In genomic region chr17:68069484-68069883, GRCm38 (mm10) we compare ENCODE assay signal across 22 mouse cellular contexts.
A peak's percentile ranks its signal among the peaks of the same experiment; 100 is the strongest.
DNase-seq lines count a peak whose midpoint lies in the region; ATAC-seq and TF ChIP-seq lines count a peak whose summit lies in the region.
"Had no signal": no experiment of that assay in that cellular context is flagged by ENCODE, and none has a peak within 500 bp of the region (broad histone marks: within the 10 kb centered on the region; RNA-seq: fewer than 3 reads in every experiment).

No protein-coding gene starts in this region.

- H3K27me3 ChIP-seq in lung, embryonic 14.5 days (ENCODE audit: insufficient read depth, low read length), result no peaks in the 10 kb centered on the region
- no peaks in the 10 kb centered on the region for H3K27me3 ChIP-seq in stomach, embryonic 14.5 days (ENCODE audit: control insufficient read depth, insufficient read depth, low read length)
- no peaks in the 10 kb centered on the region for H3K27me3 ChIP-seq in stomach, postnatal 0 days (ENCODE audit: control insufficient read depth, insufficient read depth, low read length)
- no peaks in the 10 kb centered on the region for H3K27me3 ChIP-seq in stomach, embryonic 16.5 days (ENCODE audit: control insufficient read depth, insufficient read depth, low read length)
- H3K27me3 ChIP-seq: CH12.LX; heart, embryonic 15.5 days; hindbrain, embryonic 13.5 days; Patski had no signal

- no peaks in the 10 kb centered on the region for H3K9me3 ChIP-seq in lung, embryonic 14.5 days (ENCODE audit: low read depth, low read length)
- no peaks in the 10 kb centered on the region for H3K9me3 ChIP-seq in stomach, embryonic 14.5 days (ENCODE audit: control insufficient read depth, low read depth, low read length)
- no peaks in the 10 kb centered on the region for H3K9me3 ChIP-seq in stomach, postnatal 0 days (ENCODE audit: control insufficient read depth, low read length)
- H3K9me3 ChIP-seq in stomach, embryonic 16.5 days (replicated peaks; ENCODE audit: control insufficient read depth, low read length), result no peaks in the 10 kb centered on the region
- H3K9me3 ChIP-seq: forebrain, embryonic 10.5 days; heart, embryonic 10.5 days; heart, embryonic 15.5 days; hindbrain, embryonic 13.5 days had no signal

- H3K36me3 ChIP-seq in lung, embryonic 14.5 days (ENCODE audit: insufficient read depth), result no peaks in the 10 kb centered on the region
- H3K36me3 ChIP-seq in stomach, embryonic 14.5 days (ENCODE audit: control insufficient read depth, insufficient read depth, low read length), result no peaks in the 10 kb centered on the region
- no peaks in the 10 kb centered on the region for H3K36me3 ChIP-seq in stomach, postnatal 0 days (ENCODE audit: control insufficient read depth, insufficient read depth, low read length)
- H3K36me3 ChIP-seq in stomach, embryonic 16.5 days (ENCODE audit: control insufficient read depth, insufficient read depth, low read length), result no peaks in the 10 kb centered on the region
- H3K36me3 ChIP-seq: forebrain, embryonic 10.5 days; heart, embryonic 10.5 days; heart, embryonic 15.5 days; hindbrain, embryonic 13.5 days had no signal

- DNase-seq in lung, embryonic 14.5 days, result peak; percentile 54
- DNase-seq in lung, postnatal 10 days, result no peak
- DNase-seq in stomach, postnatal 0 days (ENCODE audit: low spot score), result no peak
- DNase-seq in ovary, postnatal 10 days (ENCODE audit: low spot score), result no peak
- DNase-seq: adrenal gland, postnatal 14 days; cerebellum, adult 11-12 months; cerebellum, adult 9-10 months; cerebellum, postnatal 25 days; gastrocnemius, postnatal 10 days; heart, adult 18-20 months; heart, postnatal 14 days had no signal

- no peak overlapping the region for H3K4me3 ChIP-seq in lung, embryonic 14.5 days (ENCODE audit: low read depth, low read length)
- H3K4me3 ChIP-seq in stomach, embryonic 14.5 days (ENCODE audit: low read depth, low read length), result no peak overlapping the region
- no peak overlapping the region for H3K4me3 ChIP-seq in stomach, postnatal 0 days (ENCODE audit: low read depth, low read length)
- no peak overlapping the region for H3K4me3 ChIP-seq in stomach, embryonic 16.5 days (replicated peaks; ENCODE audit: low read length)
- H3K4me3 ChIP-seq: erythroblast, embryonic 14.5 days; forebrain, embryonic 10.5 days; heart, embryonic 10.5 days; heart, embryonic 15.5 days; hindbrain, embryonic 13.5 days had no signal

- TF ChIP-seq CTCF in lung, embryonic 14.5 days (IDR thresholded peaks at IDR 0.05; ENCODE audit: low read depth), result no peak
- no peak for TF ChIP-seq CTCF in stomach, postnatal 0 days (IDR thresholded peaks at IDR 0.05; ENCODE audit: low read depth)

- H3K9ac ChIP-seq in lung, embryonic 14.5 days, result no peak overlapping the region
- H3K9ac ChIP-seq in stomach, embryonic 14.5 days (replicated peaks; ENCODE audit: low read depth, low read length), result no peak overlapping the region
- no peak overlapping the region for H3K9ac ChIP-seq in stomach, postnatal 0 days (ENCODE audit: low read length)
- no peak overlapping the region for H3K9ac ChIP-seq in stomach, embryonic 16.5 days (ENCODE audit: low read length)
- H3K9ac ChIP-seq: heart, embryonic 15.5 days; hindbrain, embryonic 13.5 days had no signal

- peak overlapping the region; percentile 38 for H3K4me2 ChIP-seq in lung, embryonic 14.5 days
- H3K4me2 ChIP-seq in stomach, embryonic 14.5 days (replicated peaks; ENCODE audit: low read depth, low read length), result no peak overlapping the region
- H3K4me2 ChIP-seq in stomach, postnatal 0 days (replicated peaks; ENCODE audit: low read depth), result no peak overlapping the region; the same call in 1 of the 2 replicates
- H3K4me2 ChIP-seq in stomach, embryonic 16.5 days (ENCODE audit: low read depth, low read length), result peak overlapping the region; percentile 33; the same call in 1 of the 2 replicates
- H3K4me2 ChIP-seq: heart, embryonic 15.5 days; hindbrain, embryonic 13.5 days had no signal

- no peak for ATAC-seq in lung, embryonic 14.5 days (ENCODE audit: insufficient read depth)
- ATAC-seq in stomach, embryonic 14.5 days (ENCODE audit: insufficient number of reproducible peaks, insufficient read depth, low FRiP score, low read depth), result peak; percentile 74
- no peak for ATAC-seq in stomach, postnatal 0 days (ENCODE audit: low FRiP score, low TSS enrichment)
- ATAC-seq in stomach, embryonic 16.5 days (ENCODE audit: insufficient read depth, low FRiP score), result peak; percentile 38; the same call in 1 of the 2 replicates
- ATAC-seq: activated CD4-positive, CD25-positive, alpha-beta regulatory T cell, adult 4 months; forebrain, embryonic 14.5 days had no signal

- H3K27ac ChIP-seq in lung, embryonic 14.5 days (ENCODE audit: low read depth), result peak overlapping the region; percentile 67
- peak overlapping the region; percentile 84; the same call in 1 of the 2 replicates for H3K27ac ChIP-seq in stomach, embryonic 14.5 days (ENCODE audit: low read length)
- no peak overlapping the region for H3K27ac ChIP-seq in stomach, postnatal 0 days (replicated peaks)
- H3K27ac ChIP-seq in stomach, embryonic 16.5 days (ENCODE audit: low read length), result peak overlapping the region; percentile 66
- H3K27ac ChIP-seq: forebrain, embryonic 10.5 days; heart, embryonic 10.5 days; heart, embryonic 15.5 days; hindbrain, embryonic 13.5 days had no signal

- no peak for TF ChIP-seq EP300 in stomach, postnatal 0 days (optimal IDR thresholded peaks at IDR 0.05)

- H3K4me1 ChIP-seq in lung, embryonic 14.5 days (ENCODE audit: insufficient read depth), result peaks cover 8% of the 10 kb centered on the region
- peaks cover 11% of the 10 kb centered on the region for H3K4me1 ChIP-seq in stomach, embryonic 14.5 days (ENCODE audit: control insufficient read depth, insufficient read depth, low read length)
- H3K4me1 ChIP-seq in stomach, postnatal 0 days (replicated peaks; ENCODE audit: control insufficient read depth, insufficient read depth), result no peaks in the 10 kb centered on the region
- peaks cover 12% of the 10 kb centered on the region; the same call in 1 of the 2 replicates for H3K4me1 ChIP-seq in stomach, embryonic 16.5 days (ENCODE audit: control insufficient read depth, insufficient read depth, low read length)
- H3K4me1 ChIP-seq: heart, embryonic 15.5 days had no signal

- 31% methylated on average over 5 of the region's 5 CpGs for WGBS in lung, embryonic 14.5 days
- 32% methylated on average over 5 of the region's 5 CpGs for whole genome bisulfite sequencing in stomach, embryonic 14.5 days
- 40% methylated on average over 5 of the region's 5 CpGs for WGBS in stomach, postnatal 0 days
- WGBS in stomach, embryonic 16.5 days, result 40% methylated on average over 5 of the region's 5 CpGs

Comparison
In these comparisons a context has a peak if more than half of its experiments do, and no peak if none do; other contexts are left out.
1. ATAC-seq: peak in stomach, embryonic 14.5 days (single experiment) and stomach, embryonic 16.5 days (single experiment); none in lung, embryonic 14.5 days (single experiment) and stomach, postnatal 0 days (single experiment).
2. H3K4me2 ChIP-seq: peak in lung, embryonic 14.5 days (single experiment) and stomach, embryonic 16.5 days (single experiment); none in stomach, embryonic 14.5 days (single experiment) and stomach, postnatal 0 days (single experiment).